Mouse (Mus musculus) intestine, postnatal 0 days (tissue): ENCODE data around the gene Snrnp25. TPM values are rescaled to one million over a fixed set of nuclear protein-coding genes. Genes with fewer than 3 reads are reported as not detected.

Experiments used
- ATAC-seq: fragments of 200-750 bp; cut with Nextera tagmentation; 2 replicates; pipeline ENCODE4 v1.8.0; 2017; ENCODE audit warnings: mild to moderate bottlenecking, moderate TSS enrichment, moderate library complexity
- H3K27ac ChIP-seq: fragments of 300-500 bp; sonication (generic); 2 replicates; pipeline ENCODE4 v1.5.1; 2014; ENCODE audit warnings: mild to moderate bottlenecking, low read depth, low read length, moderate library complexity
- H3K27me3 ChIP-seq: fragments of 300-500 bp; sonication (generic); replicated peaks from 2 replicates; pipeline ENCODE4 v1.6.1; 2014; ENCODE audit warnings: low read length, mixed read lengths; ENCODE audit not compliant: control insufficient read depth, insufficient read depth
- H3K36me3 ChIP-seq: fragments of 300-500 bp; sonication (generic); 2 replicates; pipeline ENCODE4 v1.6.1; 2014; ENCODE audit warnings: mild to moderate bottlenecking, moderate library complexity; ENCODE audit not compliant: control insufficient read depth, insufficient read depth
- H3K4me1 ChIP-seq: fragments of 300-500 bp; sonication (generic); replicated peaks from 2 replicates; pipeline ENCODE4 v1.6.1; 2014; ENCODE audit warnings: antibody characterized with exemption, low read length, mixed read lengths; ENCODE audit not compliant: control insufficient read depth, insufficient read depth
- H3K4me2 ChIP-seq: fragments of 300-500 bp; sonication (generic); replicated peaks from 2 replicates; pipeline ENCODE4 v1.6.1; 2014; ENCODE audit warnings: low read depth, mild to moderate bottlenecking, moderate library complexity
- H3K4me3 ChIP-seq: fragments of 300-500 bp; sonication (generic); 2 replicates; pipeline ENCODE4 v1.5.1; 2014; ENCODE audit warnings: low read depth, low read length
- H3K9ac ChIP-seq: fragments of 300-500 bp; sonication (generic); 2 replicates; pipeline ENCODE4 v1.6.1; 2014; ENCODE audit warnings: mild to moderate bottlenecking, low read depth, low read length
- H3K9me3 ChIP-seq: fragments of 300-500 bp; sonication (generic); 2 replicates; pipeline ENCODE4 v1.6.1; 2016; ENCODE audit warnings: mixed run types; ENCODE audit not compliant: control insufficient read depth
- CTCF ChIP-seq: sonication (generic); IDR thresholded peaks from 2 replicates; pipeline ENCODE4 v1.5.1; 2016; ENCODE audit warnings: low read depth, mild to moderate bottlenecking, control low read depth, antibody characterized with exemption, moderate library complexity
- WGBS: fragments of 180-500 bp; shearing (Covaris S2); extraction: QIAGEN DNeasy Blood & Tissue Kit; methylation state at CpG from one replicate; pipeline ENCODE4 v1.1.7; 2014; 5-methylcytosine and 5-hydroxymethylcytosine counted together
- polyA plus RNA-seq: library from polyadenylated mRNA; unstranded; fragments of >200 nt; fragmentation: Nextera tagmentation; extraction: Ambion mirVana; gene quantifications from 2 replicates; pipeline ENCODE4 v1.2.1, GENCODE M21; 2015

Snrnp25 gene
- polyA plus RNA-seq, 1 experiment from 2014 or later: 28.0 TPM

- ATAC-seq: 0 out of 2 replicates have a peak, but pooled peaks have one; percentile 56
- H3K36me3 ChIP-seq: no peaks in the 10 kb centered on the region
- no peak overlapping the region for H3K9ac ChIP-seq
- WGBS: 9% methylated on average over 9 of the region's 9 CpGs
- no peak overlapping the region for H3K27ac ChIP-seq
- H3K4me3 ChIP-seq: 0 out of 2 replicates have a peak overlapping the region, but pooled peaks have one; percentile 21
- no peaks in the 10 kb centered on the region for H3K4me1 ChIP-seq
- H3K27me3 ChIP-seq: peaks cover 9% of the 10 kb centered on the region; the same call in 1 of the 2 replicates
- no peaks in the 10 kb centered on the region for H3K9me3 ChIP-seq
- H3K4me2 ChIP-seq: peak overlapping the region; percentile 57
- TF ChIP-seq CTCF: peak; percentile 70
Measured at GRCm38 (mm10) chr11:32161500-32161899, 43.7 kb upstream of the Snrnp25 start.

- WGBS: 14% methylated on average over 28 of the region's 28 CpGs
- H3K4me1 ChIP-seq: no peaks in the 10 kb centered on the region
- peak overlapping the region; percentile 21; the same call in 1 of the 2 replicates for H3K4me3 ChIP-seq
- peak overlapping the region; percentile 57 for H3K4me2 ChIP-seq
- peaks cover 9% of the 10 kb centered on the region; the same call in 1 of the 2 replicates for H3K27me3 ChIP-seq
- TF ChIP-seq CTCF: peak; percentile 98
- no peaks in the 10 kb centered on the region for H3K9me3 ChIP-seq
- no peaks in the 10 kb centered on the region for H3K36me3 ChIP-seq
- H3K27ac ChIP-seq: no peak overlapping the region
- H3K9ac ChIP-seq: no peak overlapping the region
- peak; percentile 57 for ATAC-seq
Measured at GRCm38 (mm10) chr11:32161922-32162804, 43.1 kb upstream of the Snrnp25 start.

- no peak for TF ChIP-seq CTCF
- WGBS: 62% methylated on average over 4 of the region's 4 CpGs
- Histone ChIP-seq H3K4me2 (no peak overlapping the region), H3K27ac (no peak overlapping the region), H3K4me1 (no peaks in the 10 kb centered on the region), H3K36me3 (no peaks in the 10 kb centered on the region), H3K9ac (no peak overlapping the region), H3K27me3 (0 out of 2 replicates have a peak, but pooled peaks cover under 1% of the 10 kb centered on the region), H3K4me3 (no peak overlapping the region), H3K9me3 (no peaks in the 10 kb centered on the region)
- no peak for ATAC-seq
Measured at GRCm38 (mm10) chr11:32166683-32167082, 38.5 kb upstream of the Snrnp25 start.

- no peak overlapping the region for H3K27ac ChIP-seq
- no peaks in the 10 kb centered on the region for H3K9me3 ChIP-seq
- no peaks in the 10 kb centered on the region for H3K4me1 ChIP-seq
- no peak for TF ChIP-seq CTCF
- no peak overlapping the region for H3K4me3 ChIP-seq
- 68% methylated on average over 1 of the region's 1 CpGs for WGBS
- H3K36me3 ChIP-seq: no peaks in the 10 kb centered on the region
- no peak overlapping the region for H3K9ac ChIP-seq
- no peak overlapping the region for H3K4me2 ChIP-seq
- ATAC-seq: no peak
- H3K27me3 ChIP-seq: no peaks in the 10 kb centered on the region
Measured at GRCm38 (mm10) chr11:32178506-32178905, 26.7 kb upstream of the Snrnp25 start.

- ATAC-seq: no peak
- 72% methylated on average over 4 of the region's 4 CpGs for WGBS
- H3K4me3 ChIP-seq: no peak overlapping the region
- no peaks in the 10 kb centered on the region for H3K9me3 ChIP-seq
- no peak overlapping the region for H3K27ac ChIP-seq
- TF ChIP-seq CTCF: no peak
- H3K4me1 ChIP-seq: no peaks in the 10 kb centered on the region
- H3K36me3 ChIP-seq: no peaks in the 10 kb centered on the region
- no peak overlapping the region for H3K4me2 ChIP-seq
- no peaks in the 10 kb centered on the region for H3K27me3 ChIP-seq
- H3K9ac ChIP-seq: no peak overlapping the region
Measured at GRCm38 (mm10) chr11:32181246-32181645, 24.0 kb upstream of the Snrnp25 start.

- no peaks in the 10 kb centered on the region for H3K4me1 ChIP-seq
- peak; percentile 89 for TF ChIP-seq CTCF
- no peak for ATAC-seq
- 41% methylated on average over 24 of the region's 25 CpGs for WGBS
- H3K4me3 ChIP-seq: no peak overlapping the region
- no peak overlapping the region for H3K4me2 ChIP-seq
- H3K9me3 ChIP-seq: no peaks in the 10 kb centered on the region
- no peaks in the 10 kb centered on the region for H3K27me3 ChIP-seq
- no peak overlapping the region for H3K9ac ChIP-seq
- no peak overlapping the region for H3K27ac ChIP-seq
- H3K36me3 ChIP-seq: no peaks in the 10 kb centered on the region
Measured at GRCm38 (mm10) chr11:32181973-32182868, 23.0 kb upstream of the Snrnp25 start.
